Mouse (Mus musculus): ENCODE data around the gene Arfip1. TPM values are rescaled to one million over a fixed set of nuclear protein-coding genes. Genes with fewer than 3 reads are reported as not detected.

Arfip1 gene
- polyA plus RNA-seq, 1 experiment from 2014 or later: 74.1 TPM

- no peak for ATAC-seq (ENCODE audit: insufficient read depth, low FRiP score)
- no peak overlapping the region for H3K9ac ChIP-seq (ENCODE audit: low read length)
- H3K27ac ChIP-seq (ENCODE audit: low read length): no peak overlapping the region
- no peak overlapping the region for H3K4me3 ChIP-seq (replicated peaks; ENCODE audit: low read length)
- H3K36me3 ChIP-seq (ENCODE audit: control insufficient read depth, insufficient read depth, low read length): no peaks in the 10 kb centered on the region; the same call in 1 of the 2 replicates
- WGBS: 77% methylated on average over 6 of the region's 6 CpGs
- no peaks in the 10 kb centered on the region for H3K9me3 ChIP-seq (replicated peaks; ENCODE audit: control insufficient read depth, low read length)
- H3K4me2 ChIP-seq (ENCODE audit: low read depth, low read length): no peak overlapping the region
- H3K27me3 ChIP-seq (ENCODE audit: control insufficient read depth, insufficient read depth, low read length): no peaks in the 10 kb centered on the region
- H3K4me1 ChIP-seq (ENCODE audit: control insufficient read depth, insufficient read depth, low read length): peaks cover 32% of the 10 kb centered on the region
These were observed 116.5 kb downstream of the Arfip1 start for GRCm38 (mm10) chr3:84465822-84466500.

GRCm38 (mm10) chr3:84461687-84462086 lies 120.7 kb downstream of the Arfip1 start:
- no peak overlapping the region for H3K4me3 ChIP-seq (replicated peaks; ENCODE audit: low read length)
- no peaks in the 10 kb centered on the region for H3K9me3 ChIP-seq (replicated peaks; ENCODE audit: control insufficient read depth, low read length)
- H3K36me3 ChIP-seq (ENCODE audit: control insufficient read depth, insufficient read depth, low read length): no peaks in the 10 kb centered on the region
- no peaks in the 10 kb centered on the region for H3K27me3 ChIP-seq (ENCODE audit: control insufficient read depth, insufficient read depth, low read length)
- 15% methylated on average over 4 of the region's 4 CpGs for WGBS
- H3K4me1 ChIP-seq (ENCODE audit: control insufficient read depth, insufficient read depth, low read length): peaks cover 30% of the 10 kb centered on the region
- peak overlapping the region; percentile 54 for H3K27ac ChIP-seq (ENCODE audit: low read length)
- H3K4me2 ChIP-seq (ENCODE audit: low read depth, low read length): no peak overlapping the region
- 0 out of 2 replicates have a peak, but pooled peaks have one; percentile 45 for ATAC-seq (ENCODE audit: insufficient read depth, low FRiP score)
- no peak overlapping the region for H3K9ac ChIP-seq (ENCODE audit: low read length)

- Histone ChIP-seq H3K9ac (ENCODE audit: low read length) (peak overlapping the region; percentile 28; the same call in 1 of the 2 replicates), H3K36me3 (ENCODE audit: control insufficient read depth, insufficient read depth, low read length) (no peaks in the 10 kb centered on the region), H3K4me2 (ENCODE audit: low read depth, low read length) (peak overlapping the region; percentile 28), H3K4me1 (ENCODE audit: control insufficient read depth, insufficient read depth, low read length) (peaks cover 33% of the 10 kb centered on the region), H3K9me3 (replicated peaks; ENCODE audit: control insufficient read depth, low read length) (no peaks in the 10 kb centered on the region), H3K27me3 (ENCODE audit: control insufficient read depth, insufficient read depth, low read length) (no peaks in the 10 kb centered on the region), H3K27ac (ENCODE audit: low read length) (peak overlapping the region; percentile 54), H3K4me3 (replicated peaks; ENCODE audit: low read length) (no peak overlapping the region)
- WGBS: 5% methylated on average over 12 of the region's 12 CpGs
- peak; percentile 74 for ATAC-seq (ENCODE audit: insufficient read depth, low FRiP score)
These were observed 121.5 kb downstream of the Arfip1 start for GRCm38 (mm10) chr3:84460952-84461351.

DNA sequence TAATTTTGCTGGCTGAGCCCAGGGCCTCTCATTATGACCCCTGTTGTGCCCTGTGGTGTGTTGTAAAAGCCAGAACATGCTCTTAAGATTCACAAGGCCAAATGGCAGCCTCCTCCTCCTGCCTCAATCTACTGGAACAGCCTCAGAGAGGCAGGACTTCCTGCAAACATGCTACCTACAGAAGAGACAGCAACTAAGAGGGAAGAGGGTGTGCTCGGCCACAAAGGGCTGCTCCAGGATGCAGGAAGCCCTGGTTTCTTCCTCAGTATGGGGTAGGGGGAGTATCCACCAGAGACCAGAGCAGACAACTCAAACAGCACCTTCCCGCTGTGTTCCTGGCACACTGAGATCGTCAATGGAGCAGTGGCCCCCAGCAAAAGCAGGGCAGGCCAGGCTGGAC lies 121.9 kb downstream of the Arfip1 start:
- ATAC-seq (ENCODE audit: insufficient read depth, low FRiP score): no peak

GRCm38 (mm10) chr3:84455733-84456417 lies 126.5 kb downstream of the Arfip1 start:
- Histone ChIP-seq H3K9me3 (replicated peaks; ENCODE audit: control insufficient read depth, low read length) (no peaks in the 10 kb centered on the region), H3K27me3 (ENCODE audit: control insufficient read depth, insufficient read depth, low read length) (no peaks in the 10 kb centered on the region), H3K4me3 (replicated peaks; ENCODE audit: low read length) (no peak overlapping the region), H3K4me2 (ENCODE audit: low read depth, low read length) (no peak overlapping the region), H3K36me3 (ENCODE audit: control insufficient read depth, insufficient read depth, low read length) (no peaks in the 10 kb centered on the region), H3K27ac (ENCODE audit: low read length) (no peak overlapping the region), H3K9ac (ENCODE audit: low read length) (no peak overlapping the region), H3K4me1 (ENCODE audit: control insufficient read depth, insufficient read depth, low read length) (peaks cover 18% of the 10 kb centered on the region)
- ATAC-seq (ENCODE audit: insufficient read depth, low FRiP score): no peak
- 53% methylated on average over 12 of the region's 12 CpGs for WGBS

More for the DNA sequence above, 121.9 kb downstream of the Arfip1 start:
- H3K36me3 ChIP-seq (ENCODE audit: control insufficient read depth, insufficient read depth, low read length): no peaks in the 10 kb centered on the region
- peak overlapping the region; percentile 54 for H3K27ac ChIP-seq (ENCODE audit: low read length)
- peak overlapping the region; percentile 0; the same call in 1 of the 2 replicates for H3K9ac ChIP-seq (ENCODE audit: low read length)
- no peaks in the 10 kb centered on the region for H3K27me3 ChIP-seq (ENCODE audit: control insufficient read depth, insufficient read depth, low read length)
- H3K4me1 ChIP-seq (ENCODE audit: control insufficient read depth, insufficient read depth, low read length): peaks cover 34% of the 10 kb centered on the region
- H3K4me3 ChIP-seq (replicated peaks; ENCODE audit: low read length): no peak overlapping the region
- no peaks in the 10 kb centered on the region for H3K9me3 ChIP-seq (replicated peaks; ENCODE audit: control insufficient read depth, low read length)
- H3K4me2 ChIP-seq (ENCODE audit: low read depth, low read length): no peak overlapping the region
- WGBS: 24% methylated on average over 3 of the region's 3 CpGs

- H3K4me3 ChIP-seq (replicated peaks; ENCODE audit: low read length): no peak overlapping the region
- no peaks in the 10 kb centered on the region for H3K36me3 ChIP-seq (ENCODE audit: control insufficient read depth, insufficient read depth, low read length)
- ATAC-seq (ENCODE audit: insufficient read depth, low FRiP score): no peak
- H3K27me3 ChIP-seq (ENCODE audit: control insufficient read depth, insufficient read depth, low read length): no peaks in the 10 kb centered on the region
- no peak overlapping the region for H3K4me2 ChIP-seq (ENCODE audit: low read depth, low read length)
- WGBS: 68% methylated on average over 3 of the region's 3 CpGs
- H3K9ac ChIP-seq (ENCODE audit: low read length): no peak overlapping the region
- H3K9me3 ChIP-seq (replicated peaks; ENCODE audit: control insufficient read depth, low read length): no peaks in the 10 kb centered on the region
- no peak overlapping the region for H3K27ac ChIP-seq (ENCODE audit: low read length)
- H3K4me1 ChIP-seq (ENCODE audit: control insufficient read depth, insufficient read depth, low read length): peaks cover 3% of the 10 kb centered on the region; the same call in 1 of the 2 replicates
These were observed 131.8 kb downstream of the Arfip1 start for GRCm38 (mm10) chr3:84450651-84451050.

DNA sequence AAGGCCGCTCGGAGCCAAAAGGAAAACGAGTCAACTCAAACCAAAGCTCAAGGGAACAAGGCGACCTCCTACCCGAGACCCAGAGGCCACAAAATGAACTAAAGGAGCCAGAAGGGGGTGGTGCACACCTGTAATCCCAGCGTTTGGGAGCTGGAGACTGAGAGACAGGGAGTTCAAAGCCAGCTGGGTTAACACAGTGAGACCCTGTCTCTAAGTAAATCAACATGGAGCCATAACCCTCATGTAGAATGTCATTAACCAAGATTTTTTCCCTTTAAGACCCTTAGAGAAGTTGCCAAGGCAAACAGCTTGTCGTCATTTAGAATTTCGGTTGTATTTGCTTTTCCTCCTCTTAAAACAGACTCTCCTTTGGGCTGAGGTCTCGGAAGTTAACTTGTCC lies 133.4 kb downstream of the Arfip1 start:
- Histone ChIP-seq H3K27ac (ENCODE audit: low read length) (no peak overlapping the region), H3K4me2 (ENCODE audit: low read depth, low read length) (no peak overlapping the region), H3K9ac (ENCODE audit: low read length) (no peak overlapping the region), H3K36me3 (ENCODE audit: control insufficient read depth, insufficient read depth, low read length) (no peaks in the 10 kb centered on the region), H3K9me3 (replicated peaks; ENCODE audit: control insufficient read depth, low read length) (no peaks in the 10 kb centered on the region), H3K4me1 (ENCODE audit: control insufficient read depth, insufficient read depth, low read length) (peaks cover 3% of the 10 kb centered on the region; the same call in 1 of the 2 replicates), H3K4me3 (replicated peaks; ENCODE audit: low read length) (no peak overlapping the region), H3K27me3 (ENCODE audit: control insufficient read depth, insufficient read depth, low read length) (no peaks in the 10 kb centered on the region)
- ATAC-seq (ENCODE audit: insufficient read depth, low FRiP score): no peak
- 79% methylated on average over 9 of the region's 9 CpGs for WGBS

- no peak overlapping the region for H3K27ac ChIP-seq (ENCODE audit: low read length)
- no peak overlapping the region for H3K4me3 ChIP-seq (replicated peaks; ENCODE audit: low read length)
- no peak for ATAC-seq (ENCODE audit: insufficient read depth, low FRiP score)
- H3K36me3 ChIP-seq (ENCODE audit: control insufficient read depth, insufficient read depth, low read length): no peaks in the 10 kb centered on the region
- H3K4me2 ChIP-seq (ENCODE audit: low read depth, low read length): no peak overlapping the region
- H3K27me3 ChIP-seq (ENCODE audit: control insufficient read depth, insufficient read depth, low read length): no peaks in the 10 kb centered on the region
- H3K4me1 ChIP-seq (ENCODE audit: control insufficient read depth, insufficient read depth, low read length): peaks cover 3% of the 10 kb centered on the region; the same call in 1 of the 2 replicates
- WGBS: 70% methylated on average over 5 of the region's 5 CpGs
- 0 out of 2 replicates have a peak overlapping the region, but pooled peaks have one; percentile 14 for H3K9ac ChIP-seq (ENCODE audit: low read length)
- no peaks in the 10 kb centered on the region for H3K9me3 ChIP-seq (replicated peaks; ENCODE audit: control insufficient read depth, low read length)
These were observed 134.6 kb downstream of the Arfip1 start for GRCm38 (mm10) chr3:84447803-84448202.

All from stomach, embryonic 16.5 days (tissue).